Mouse (Mus musculus) intestine, embryonic 15.5 days (tissue): ENCODE measurements around the gene Tnfrsf13b. TPM values are rescaled to one million over a fixed set of nuclear protein-coding genes. Genes with fewer than 3 reads are reported as not detected.
A peak's percentile ranks its signal among the peaks of the same experiment; 100 is the strongest.

Source experiments
- ATAC-seq: fragments of 200-750 bp; cut with Nextera tagmentation; 2 replicates; pipeline ENCODE4 v1.8.0; 2017; ENCODE audit warnings: moderate TSS enrichment, moderate library complexity
- H3K27ac ChIP-seq: fragments of 300-500 bp; sonication (generic); 2 replicates; pipeline ENCODE4 v1.5.1; 2015; ENCODE audit warnings: mild to moderate bottlenecking, inconsistent platforms
- H3K27me3 ChIP-seq: fragments of 300-500 bp; sonication (generic); replicated peaks from 2 replicates; pipeline ENCODE4 v1.6.1; 2015; ENCODE audit warnings: inconsistent platforms
- H3K36me3 ChIP-seq: fragments of 300-500 bp; sonication (generic); 2 replicates; pipeline ENCODE4 v1.6.1; 2015; ENCODE audit warnings: inconsistent platforms
- H3K4me1 ChIP-seq: fragments of 300-500 bp; sonication (generic); replicated peaks from 2 replicates; pipeline ENCODE4 v1.6.1; 2015; ENCODE audit warnings: inconsistent platforms
- H3K4me2 ChIP-seq: fragments of 300-500 bp; sonication (generic); replicated peaks from 2 replicates; pipeline ENCODE4 v1.6.1; 2015; ENCODE audit warnings: mild to moderate bottlenecking, inconsistent platforms
- H3K4me3 ChIP-seq: fragments of 300-500 bp; sonication (generic); replicated peaks from 2 replicates; pipeline ENCODE4 v1.5.1; 2015; ENCODE audit warnings: inconsistent platforms
- H3K9ac ChIP-seq: fragments of 300-500 bp; sonication (generic); 2 replicates; pipeline ENCODE4 v1.6.1; 2015; ENCODE audit warnings: inconsistent platforms
- H3K9me3 ChIP-seq: fragments of 300-500 bp; sonication (generic); 2 replicates; pipeline ENCODE4 v1.6.1; 2016; ENCODE audit warnings: inconsistent platforms
- WGBS: fragments of 180-500 bp; shearing (Covaris S2); methylation state at CpG from one replicate; pipeline ENCODE4 v1.1.7; 2015; 5-methylcytosine and 5-hydroxymethylcytosine counted together
- polyA plus RNA-seq: library from polyadenylated mRNA; unstranded; fragments of >200 nt; fragmentation: Nextera tagmentation; extraction: Ambion mirVana; gene quantifications from 2 replicates; pipeline ENCODE4 v1.2.1, GENCODE M21; 2015

The Tnfrsf13b gene
- polyA plus RNA-seq, 1 experiment from 2014 or later, result 2.8 TPM

DNA sequence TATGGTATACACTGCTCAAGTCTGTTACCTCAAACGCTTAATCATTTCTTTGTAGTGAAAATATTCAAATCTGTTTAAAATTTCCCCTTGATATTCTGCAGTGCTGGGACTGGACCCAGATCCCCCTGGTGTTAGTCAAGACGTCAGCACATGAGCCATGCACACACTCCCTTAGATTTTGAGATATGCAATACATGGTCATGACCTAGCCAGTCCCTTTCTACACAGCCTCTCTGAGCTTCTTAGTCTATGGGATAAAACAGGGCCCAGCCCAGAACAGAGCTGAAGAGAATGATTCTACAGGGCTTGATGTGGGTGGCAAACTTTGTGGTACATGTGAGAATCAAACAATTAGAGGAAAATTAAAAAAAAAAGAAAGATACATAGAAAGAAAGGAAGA lies 15.1 kb downstream of the Tnfrsf13b start:
- WGBS, result 53% methylated on average over 2 of the region's 2 CpGs
- ATAC-seq, result no peak
- H3K9me3 ChIP-seq, result no peaks in the 10 kb centered on the region

DNA sequence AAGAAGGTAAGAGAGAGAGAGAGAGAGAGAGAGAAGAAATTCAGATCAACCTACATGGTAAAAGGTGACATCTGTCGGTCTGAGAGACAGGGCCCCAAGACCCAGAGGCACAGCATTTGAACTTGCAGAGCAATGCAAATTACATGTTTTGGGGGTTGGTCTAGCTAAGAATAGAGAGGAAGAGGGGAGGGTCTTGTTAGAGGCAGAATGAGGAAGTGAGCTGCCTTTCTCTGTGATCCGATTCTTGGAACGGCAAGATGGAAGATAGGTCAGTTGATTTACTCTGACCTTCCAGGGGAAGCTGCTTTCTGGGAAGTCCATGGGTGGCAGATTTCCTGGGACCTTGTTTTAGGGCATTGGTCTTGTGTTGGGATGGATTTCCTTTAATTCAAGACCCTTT lies 15.7 kb downstream of the Tnfrsf13b start:
- H3K9me3 ChIP-seq, result no peaks in the 10 kb centered on the region
- H3K4me3 ChIP-seq, result no peak overlapping the region
- H3K4me1 ChIP-seq, result peaks cover 7% of the 10 kb centered on the region; the same call in 1 of the 2 replicates
- ATAC-seq, result no peak
- H3K36me3 ChIP-seq, result no peaks in the 10 kb centered on the region
- 52% methylated on average over 3 of the region's 3 CpGs for WGBS
- no peak overlapping the region for H3K9ac ChIP-seq
- H3K4me2 ChIP-seq, result no peak overlapping the region
- H3K27me3 ChIP-seq, result no peaks in the 10 kb centered on the region
- H3K27ac ChIP-seq, result no peak overlapping the region

More for the DNA sequence above, 15.1 kb downstream of the Tnfrsf13b start:
- Histone ChIP-seq H3K4me3 (no peak overlapping the region), H3K27me3 (no peaks in the 10 kb centered on the region), H3K4me1 (0 out of 2 replicates have a peak, but pooled peaks cover 1% of the 10 kb centered on the region), H3K27ac (no peak overlapping the region), H3K9ac (no peak overlapping the region), H3K36me3 (no peaks in the 10 kb centered on the region), H3K4me2 (no peak overlapping the region)

DNA sequence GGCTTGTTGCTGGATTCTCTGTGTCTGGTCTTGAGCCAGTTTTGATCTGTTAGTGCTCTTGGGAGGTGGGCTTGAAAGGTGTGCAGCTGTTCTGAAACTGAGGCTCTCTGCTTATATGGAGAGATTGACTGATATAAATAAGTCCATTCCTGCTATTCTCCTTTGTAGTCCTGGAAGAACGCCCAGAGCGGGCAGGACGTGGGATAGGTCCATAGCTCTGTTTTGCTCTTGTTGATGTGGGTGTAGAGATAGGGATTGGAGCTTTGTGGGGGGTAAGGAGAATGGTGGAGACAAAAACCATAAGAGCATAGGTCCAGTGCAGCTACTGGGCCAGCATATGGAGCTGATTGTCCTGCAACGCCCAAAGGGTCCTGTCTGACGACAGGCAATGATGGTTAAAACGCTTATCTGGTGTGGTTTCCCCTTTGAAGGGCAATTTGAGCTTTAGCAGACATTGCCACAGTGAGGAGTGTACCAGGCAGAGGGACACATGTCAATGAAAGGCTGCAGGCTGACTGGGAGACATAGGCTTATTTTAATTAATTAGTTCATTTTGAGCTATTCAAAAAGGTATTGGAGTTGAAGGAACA lies 16.5 kb downstream of the Tnfrsf13b start:
- no peak overlapping the region for H3K4me3 ChIP-seq

DNA sequence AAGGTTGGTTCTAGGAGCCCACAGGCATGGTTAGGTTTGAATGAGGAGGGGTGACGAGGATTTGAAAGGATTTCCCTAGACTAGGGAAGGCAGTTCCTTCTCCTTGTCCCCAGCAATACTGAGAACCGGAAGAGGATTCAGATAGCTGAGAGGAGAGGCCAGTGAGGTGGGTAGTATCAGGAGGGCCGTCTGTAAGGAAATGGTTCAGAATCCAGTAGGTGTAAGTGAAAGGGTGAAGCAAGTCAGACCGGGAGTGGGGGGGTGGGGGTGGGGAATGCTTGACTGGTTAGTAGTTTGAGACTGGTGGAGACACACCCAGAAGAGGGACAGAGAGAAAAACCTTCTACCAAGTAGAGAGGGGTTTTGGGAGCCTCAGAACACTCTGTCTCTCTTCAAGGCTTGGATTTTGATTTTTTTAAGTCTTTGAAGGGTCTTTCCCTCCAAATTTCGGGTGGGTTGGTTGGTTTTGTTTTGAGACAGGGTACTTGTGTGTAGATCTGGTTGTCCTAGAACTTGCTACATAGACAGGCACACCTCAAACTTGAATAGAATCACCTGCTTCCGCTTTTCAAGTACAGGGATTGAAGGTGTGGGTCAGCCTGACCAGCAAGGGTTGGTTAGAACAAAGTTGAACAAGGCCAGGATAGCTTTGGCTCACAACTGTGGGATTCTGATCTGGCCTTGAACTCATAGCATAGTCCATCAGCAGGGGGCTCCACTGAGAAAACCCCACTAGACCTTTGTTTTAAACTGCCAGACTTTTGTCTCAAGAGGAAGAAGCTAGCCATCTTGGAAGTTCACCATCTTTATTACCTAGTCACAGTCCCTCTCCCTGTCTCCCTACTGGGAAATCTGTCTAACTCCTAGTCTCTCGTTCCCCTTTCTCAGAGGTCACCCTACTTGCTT lies 17.3 kb downstream of the Tnfrsf13b start:
- Histone ChIP-seq H3K4me1 (peaks cover 11% of the 10 kb centered on the region; the same call in 1 of the 2 replicates), H3K9ac (no peak overlapping the region; the same call in 1 of the 2 replicates), H3K27me3 (no peaks in the 10 kb centered on the region), H3K27ac (no peak overlapping the region), H3K36me3 (no peaks in the 10 kb centered on the region), H3K4me3 (no peak overlapping the region), H3K4me2 (no peak overlapping the region), H3K9me3 (no peaks in the 10 kb centered on the region)
- no peak for ATAC-seq
- 74% methylated on average over 7 of the region's 7 CpGs for WGBS

More for the DNA sequence above, 16.5 kb downstream of the Tnfrsf13b start:
- Histone ChIP-seq H3K4me2 (no peak overlapping the region), H3K27me3 (no peaks in the 10 kb centered on the region), H3K27ac (no peak overlapping the region), H3K9me3 (no peaks in the 10 kb centered on the region), H3K4me1 (peaks cover 11% of the 10 kb centered on the region; the same call in 1 of the 2 replicates), H3K9ac (no peak overlapping the region; the same call in 1 of the 2 replicates), H3K36me3 (no peaks in the 10 kb centered on the region)
- no peak for ATAC-seq
- WGBS, result 63% methylated on average over 6 of the region's 6 CpGs

DNA sequence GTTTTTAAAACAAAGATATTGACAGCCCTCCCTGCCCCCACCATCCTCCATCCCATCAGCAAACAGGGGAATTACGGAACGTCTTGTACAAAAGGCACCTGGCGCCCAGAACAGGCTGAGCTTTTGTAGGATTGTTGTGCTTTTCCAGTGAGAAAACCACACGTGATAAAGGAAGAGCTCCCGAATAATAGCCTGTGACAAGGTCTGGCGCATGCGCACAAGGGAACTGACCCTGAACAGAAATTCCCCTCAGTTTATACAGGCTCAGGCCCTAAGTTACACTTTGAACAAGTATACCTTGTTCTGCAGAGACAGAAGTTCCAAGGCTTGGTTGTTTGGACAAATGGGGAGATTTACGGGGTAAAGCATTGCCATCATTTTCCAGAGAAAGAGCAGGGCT lies 19.0 kb downstream of the Tnfrsf13b start:
- no peak for ATAC-seq
- 39% methylated on average over 8 of the region's 8 CpGs for WGBS

GRCm38 (mm10) chr11:61146645-61147299 lies 20.2 kb downstream of the Tnfrsf13b start:
- peak; percentile 44 for ATAC-seq
- Histone ChIP-seq H3K4me1 (peaks cover 11% of the 10 kb centered on the region; the same call in 1 of the 2 replicates), H3K4me3 (peak overlapping the region; percentile 34), H3K9ac (peak overlapping the region; percentile 40), H3K9me3 (no peaks in the 10 kb centered on the region), H3K27me3 (no peaks in the 10 kb centered on the region), H3K4me2 (peak overlapping the region; percentile 87), H3K36me3 (no peaks in the 10 kb centered on the region), H3K27ac (no peak overlapping the region)
- WGBS, result 23% methylated on average over 20 of the region's 20 CpGs

More for the DNA sequence above, 19.0 kb downstream of the Tnfrsf13b start:
- no peak overlapping the region for H3K4me2 ChIP-seq
- no peak overlapping the region for H3K4me3 ChIP-seq
- no peak overlapping the region for H3K27ac ChIP-seq
- no peaks in the 10 kb centered on the region for H3K9me3 ChIP-seq
- no peaks in the 10 kb centered on the region for H3K27me3 ChIP-seq
- peaks cover 11% of the 10 kb centered on the region; the same call in 1 of the 2 replicates for H3K4me1 ChIP-seq
- no peak overlapping the region for H3K9ac ChIP-seq
- H3K36me3 ChIP-seq, result no peaks in the 10 kb centered on the region

GRCm38 (mm10) chr11:61147300-61147683 lies 20.7 kb downstream of the Tnfrsf13b start:
- Histone ChIP-seq H3K4me2 (peak overlapping the region; percentile 87), H3K27ac (no peak overlapping the region), H3K9ac (peak overlapping the region; percentile 40), H3K27me3 (no peaks in the 10 kb centered on the region), H3K4me1 (peaks cover 11% of the 10 kb centered on the region; the same call in 1 of the 2 replicates), H3K9me3 (no peaks in the 10 kb centered on the region), H3K36me3 (peaks cover 4% of the 10 kb centered on the region; the same call in 1 of the 2 replicates), H3K4me3 (peak overlapping the region; percentile 34)
- ATAC-seq, result peak; percentile 67
- WGBS, result 7% methylated on average over 32 of the region's 32 CpGs

- H3K36me3 ChIP-seq, result peaks cover 33% of the 10 kb centered on the region
- no peak overlapping the region for H3K27ac ChIP-seq
- WGBS, result 71% methylated on average over 6 of the region's 6 CpGs
- ATAC-seq, result no peak
- H3K9me3 ChIP-seq, result no peaks in the 10 kb centered on the region
- no peak overlapping the region for H3K9ac ChIP-seq
- H3K4me3 ChIP-seq, result no peak overlapping the region
- H3K4me1 ChIP-seq, result peaks cover 11% of the 10 kb centered on the region; the same call in 1 of the 2 replicates
- no peak overlapping the region for H3K4me2 ChIP-seq
- no peaks in the 10 kb centered on the region for H3K27me3 ChIP-seq
Measured at GRCm38 (mm10) chr11:61150233-61151001, 23.9 kb downstream of the Tnfrsf13b start.

GRCm38 (mm10) chr11:61155727-61156126 lies 29.2 kb downstream of the Tnfrsf13b start:
- peaks cover 74% of the 10 kb centered on the region for H3K36me3 ChIP-seq
- no peaks in the 10 kb centered on the region for H3K9me3 ChIP-seq
- H3K27me3 ChIP-seq, result no peaks in the 10 kb centered on the region
- H3K4me3 ChIP-seq, result no peak overlapping the region
- WGBS, result 77% methylated on average over 2 of the region's 2 CpGs
- ATAC-seq, result no peak
- H3K4me2 ChIP-seq, result no peak overlapping the region
- no peak overlapping the region for H3K9ac ChIP-seq
- H3K4me1 ChIP-seq, result no peaks in the 10 kb centered on the region
- H3K27ac ChIP-seq, result no peak overlapping the region

DNA sequence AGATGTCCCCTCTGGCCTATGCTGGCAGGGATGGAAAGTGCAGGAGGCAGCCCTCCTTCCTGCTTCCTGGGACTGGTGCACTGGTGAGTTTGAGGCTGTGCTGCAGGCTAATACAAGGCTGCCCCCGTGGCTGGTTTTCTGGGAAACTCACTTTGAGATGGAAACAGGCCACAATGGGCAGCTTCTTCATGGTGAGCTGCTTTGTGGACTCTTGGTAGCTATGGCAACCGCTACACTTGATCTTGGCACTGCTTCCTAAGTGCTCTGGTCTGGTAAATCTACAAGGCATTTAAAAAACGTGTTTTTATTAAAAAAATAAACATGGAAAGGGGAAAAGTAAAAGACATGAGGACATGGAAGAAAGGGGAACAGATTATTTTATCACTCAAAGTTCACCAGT lies 31.6 kb downstream of the Tnfrsf13b start:
- Histone ChIP-seq H3K27ac (no peak overlapping the region), H3K27me3 (no peaks in the 10 kb centered on the region), H3K9ac (no peak overlapping the region), H3K9me3 (no peaks in the 10 kb centered on the region), H3K36me3 (peaks cover 81% of the 10 kb centered on the region), H3K4me1 (no peaks in the 10 kb centered on the region), H3K4me3 (no peak overlapping the region), H3K4me2 (no peak overlapping the region)
- ATAC-seq, result no peak
- WGBS, result 77% methylated on average over 3 of the region's 3 CpGs

DNA sequence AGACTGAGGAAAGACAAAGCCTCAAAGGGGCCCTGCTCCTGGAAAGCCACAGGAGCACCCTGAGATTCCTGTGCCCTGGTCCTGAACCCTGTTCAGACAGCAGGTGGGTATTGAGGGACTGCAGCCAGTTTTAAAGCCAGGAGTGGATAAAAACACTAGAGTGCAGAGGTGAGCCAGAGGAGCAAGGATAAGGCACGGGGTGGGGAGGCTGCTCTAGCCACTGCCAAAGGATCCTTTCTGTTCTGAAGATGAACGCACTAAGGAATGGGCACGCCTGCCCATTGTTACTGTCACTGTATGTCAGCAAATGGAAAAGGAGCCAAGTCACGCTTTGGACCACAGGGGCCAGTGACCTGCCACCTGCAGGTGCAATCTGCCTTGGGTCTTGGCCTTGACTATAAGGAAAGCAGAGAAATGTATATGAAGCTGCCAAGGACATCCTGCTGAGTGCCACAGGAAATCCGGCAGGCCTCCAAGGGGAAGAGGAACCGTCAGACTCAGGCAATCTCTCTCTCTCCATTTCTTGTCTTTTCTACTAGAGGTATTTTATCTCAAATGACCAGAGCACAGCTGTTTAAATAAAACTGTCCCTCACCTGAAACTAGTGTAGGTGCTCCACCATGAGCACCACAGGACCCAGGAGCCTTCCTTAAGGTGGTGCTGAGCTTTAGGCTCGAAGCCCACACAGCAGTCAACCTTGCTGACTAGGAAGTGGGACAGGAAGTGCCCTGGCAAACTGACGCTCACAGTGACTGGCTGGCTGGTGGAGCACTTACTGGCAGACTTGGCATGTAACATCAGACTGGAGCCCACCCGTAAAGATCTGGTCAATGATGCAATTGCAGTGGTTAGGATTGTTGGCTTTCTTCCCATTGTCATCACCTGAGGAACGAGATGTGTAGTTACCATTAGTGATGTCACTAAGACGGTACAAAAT lies 33.5 kb downstream of the Tnfrsf13b start:
- no peaks in the 10 kb centered on the region for H3K9me3 ChIP-seq
- 79% methylated on average over 11 of the region's 11 CpGs for WGBS
- no peak overlapping the region for H3K9ac ChIP-seq
- no peak overlapping the region for H3K4me2 ChIP-seq
- ATAC-seq, result no peak
- H3K4me1 ChIP-seq, result no peaks in the 10 kb centered on the region
- no peaks in the 10 kb centered on the region for H3K27me3 ChIP-seq
- no peak overlapping the region for H3K27ac ChIP-seq
- H3K4me3 ChIP-seq, result no peak overlapping the region
- H3K36me3 ChIP-seq, result peaks cover 76% of the 10 kb centered on the region
